Mouse (Mus musculus): Measurements from ENCODE around the gene Slc36a3. TPM values are rescaled to one million over a fixed set of nuclear protein-coding genes. Genes with fewer than 3 reads are reported as not detected.
"Not testable (repeated sequence)": the region's sequence is repeated elsewhere in the genome, so short reads cannot be mapped to it uniquely, and the experiment has no call there.

Gene Slc36a3
- polyA plus RNA-seq, 1 experiment from 2014 or later: not detected

GRCm38 (mm10) chr11:55097463-55098188, 53.9 kb downstream of the Slc36a3 start, which contains the start of gene Gm2a:
TSS of gene Gm2a (plus strand) at chr11:55098115.
- WGBS (ENCODE audit: insufficient replicate concordance): 1% methylated on average over 44 of the region's 45 CpGs
- ATAC-seq (ENCODE audit: low read depth): peak; percentile 93

GRCm38 (mm10) chr11:55096731-55097462, 54.6 kb downstream of the Slc36a3 start:
- WGBS (ENCODE audit: insufficient replicate concordance): 20% methylated on average over 11 of the region's 11 CpGs
- peak overlapping the region; percentile 2; the same call in 1 of the 2 replicates for H3K9ac ChIP-seq (ENCODE audit: low read depth, low read length)
- ATAC-seq (ENCODE audit: low read depth): peak; percentile 22; the same call in 1 of the 2 replicates
- peak overlapping the region; percentile 73 for H3K4me2 ChIP-seq (ENCODE audit: low read depth, low read length)
- H3K4me3 ChIP-seq (ENCODE audit: low read depth, low read length): peak overlapping the region; percentile 44
- H3K27me3 ChIP-seq (ENCODE audit: control insufficient read depth, insufficient read depth, low read depth, low read length): no peaks in the 10 kb centered on the region
- peaks cover 18% of the 10 kb centered on the region for H3K4me1 ChIP-seq (ENCODE audit: control insufficient read depth, low read depth, low read length)
- no peaks in the 10 kb centered on the region for H3K36me3 ChIP-seq (ENCODE audit: control insufficient read depth, insufficient read depth)
- peak overlapping the region; percentile 68 for H3K27ac ChIP-seq (ENCODE audit: low read length)
- H3K9me3 ChIP-seq (replicated peaks; ENCODE audit: control insufficient read depth, low read length): no peaks in the 10 kb centered on the region

More at GRCm38 (mm10) chr11:55097463-55098188, 53.9 kb downstream of the Slc36a3 start, which contains the start of gene Gm2a:
- Histone ChIP-seq H3K27ac (ENCODE audit: low read length) (peak within 1 kb of the TSS; percentile 68), H3K9ac (ENCODE audit: low read depth, low read length) (peak within 1 kb of the TSS; percentile 59), H3K4me3 (ENCODE audit: low read depth, low read length) (peak within 1 kb of the TSS; percentile 66), H3K4me2 (ENCODE audit: low read depth, low read length) (peak within 1 kb of the TSS; percentile 73), H3K9me3 (replicated peaks; ENCODE audit: control insufficient read depth, low read length) (no peaks in the 10 kb centered on the region), H3K4me1 (ENCODE audit: control insufficient read depth, low read depth, low read length) (peaks cover 18% of the 10 kb centered on the region), H3K27me3 (ENCODE audit: control insufficient read depth, insufficient read depth, low read depth, low read length) (no peaks in the 10 kb centered on the region), H3K36me3 (ENCODE audit: control insufficient read depth, insufficient read depth) (no peaks in the 10 kb centered on the region)

- not testable (repeated sequence) for H3K9ac ChIP-seq (ENCODE audit: low read depth, low read length); H3K4me3 ChIP-seq (ENCODE audit: low read depth, low read length); H3K36me3 ChIP-seq (ENCODE audit: control insufficient read depth, insufficient read depth); H3K27me3 ChIP-seq (ENCODE audit: control insufficient read depth, insufficient read depth, low read depth, low read length); H3K4me2 ChIP-seq (ENCODE audit: low read depth, low read length); ATAC-seq (ENCODE audit: low read depth); H3K9me3 ChIP-seq (replicated peaks; ENCODE audit: control insufficient read depth, low read length); H3K27ac ChIP-seq (ENCODE audit: low read length)
- WGBS (ENCODE audit: insufficient replicate concordance): 64% methylated on average over 4 of the region's 4 CpGs
- peaks cover 18% of the 10 kb centered on the region for H3K4me1 ChIP-seq (ENCODE audit: control insufficient read depth, low read depth, low read length)
These were observed 55.2 kb downstream of the Slc36a3 start for GRCm38 (mm10) chr11:55096296-55096695.

GRCm38 (mm10) chr11:55093096-55093495, 58.4 kb downstream of the Slc36a3 start:
- Histone ChIP-seq H3K27me3 (ENCODE audit: control insufficient read depth, insufficient read depth, low read depth, low read length) (no peaks in the 10 kb centered on the region), H3K4me2 (ENCODE audit: low read depth, low read length) (no peak overlapping the region), H3K4me1 (ENCODE audit: control insufficient read depth, low read depth, low read length) (peaks cover 10% of the 10 kb centered on the region), H3K9me3 (replicated peaks; ENCODE audit: control insufficient read depth, low read length) (no peaks in the 10 kb centered on the region), H3K27ac (ENCODE audit: low read length) (no peak overlapping the region), H3K9ac (ENCODE audit: low read depth, low read length) (no peak overlapping the region), H3K36me3 (ENCODE audit: control insufficient read depth, insufficient read depth) (no peaks in the 10 kb centered on the region), H3K4me3 (ENCODE audit: low read depth, low read length) (no peak overlapping the region)
- 70% methylated on average over 7 of the region's 7 CpGs for WGBS (ENCODE audit: insufficient replicate concordance)
- no peak for ATAC-seq (ENCODE audit: low read depth)

GRCm38 (mm10) chr11:55089892-55090291, 61.6 kb downstream of the Slc36a3 start:
- no peaks in the 10 kb centered on the region for H3K36me3 ChIP-seq (ENCODE audit: control insufficient read depth, insufficient read depth)
- no peaks in the 10 kb centered on the region for H3K4me1 ChIP-seq (ENCODE audit: control insufficient read depth, low read depth, low read length)
- no peak overlapping the region for H3K9ac ChIP-seq (ENCODE audit: low read depth, low read length)
- no peaks in the 10 kb centered on the region for H3K27me3 ChIP-seq (ENCODE audit: control insufficient read depth, insufficient read depth, low read depth, low read length)
- no peak overlapping the region for H3K27ac ChIP-seq (ENCODE audit: low read length)
- H3K9me3 ChIP-seq (replicated peaks; ENCODE audit: control insufficient read depth, low read length): no peaks in the 10 kb centered on the region
- ATAC-seq (ENCODE audit: low read depth): no peak
- no peak overlapping the region for H3K4me2 ChIP-seq (ENCODE audit: low read depth, low read length)
- no peak overlapping the region for H3K4me3 ChIP-seq (ENCODE audit: low read depth, low read length)
- 59% methylated on average over 2 of the region's 2 CpGs for WGBS (ENCODE audit: insufficient replicate concordance)

- Histone ChIP-seq H3K27me3 (ENCODE audit: control insufficient read depth, insufficient read depth, low read depth, low read length) (no peaks in the 10 kb centered on the region), H3K36me3 (ENCODE audit: control insufficient read depth, insufficient read depth) (no peaks in the 10 kb centered on the region), H3K9ac (ENCODE audit: low read depth, low read length) (no peak overlapping the region), H3K4me2 (ENCODE audit: low read depth, low read length) (no peak overlapping the region), H3K9me3 (replicated peaks; ENCODE audit: control insufficient read depth, low read length) (no peaks in the 10 kb centered on the region), H3K4me3 (ENCODE audit: low read depth, low read length) (no peak overlapping the region), H3K27ac (ENCODE audit: low read length) (no peak overlapping the region), H3K4me1 (ENCODE audit: control insufficient read depth, low read depth, low read length) (no peaks in the 10 kb centered on the region)
- WGBS (ENCODE audit: insufficient replicate concordance): 11% methylated on average over 10 of the region's 10 CpGs
- no peak for ATAC-seq (ENCODE audit: low read depth)
These were observed 64.5 kb downstream of the Slc36a3 start for GRCm38 (mm10) chr11:55087006-55087405.

- 44% methylated on average over 5 of the region's 5 CpGs for WGBS (ENCODE audit: insufficient replicate concordance)
These were observed 66.1 kb downstream of the Slc36a3 start for GRCm38 (mm10) chr11:55085396-55085795.

GRCm38 (mm10) chr11:55084629-55085028, 66.9 kb downstream of the Slc36a3 start:
- no peak overlapping the region for H3K27ac ChIP-seq (ENCODE audit: low read length)
- no peaks in the 10 kb centered on the region for H3K36me3 ChIP-seq (ENCODE audit: control insufficient read depth, insufficient read depth)
- 62% methylated on average over 4 of the region's 4 CpGs for WGBS (ENCODE audit: insufficient replicate concordance)
- ATAC-seq (ENCODE audit: low read depth): no peak
- no peak overlapping the region for H3K4me2 ChIP-seq (ENCODE audit: low read depth, low read length)
- H3K27me3 ChIP-seq (ENCODE audit: control insufficient read depth, insufficient read depth, low read depth, low read length): no peaks in the 10 kb centered on the region
- no peak overlapping the region for H3K9ac ChIP-seq (ENCODE audit: low read depth, low read length)
- no peaks in the 10 kb centered on the region for H3K9me3 ChIP-seq (replicated peaks; ENCODE audit: control insufficient read depth, low read length)
- H3K4me3 ChIP-seq (ENCODE audit: low read depth, low read length): no peak overlapping the region
- no peaks in the 10 kb centered on the region for H3K4me1 ChIP-seq (ENCODE audit: control insufficient read depth, low read depth, low read length)

More at GRCm38 (mm10) chr11:55085396-55085795, 66.1 kb downstream of the Slc36a3 start:
- Histone ChIP-seq H3K36me3 (ENCODE audit: control insufficient read depth, insufficient read depth) (no peaks in the 10 kb centered on the region), H3K27ac (ENCODE audit: low read length) (no peak overlapping the region), H3K9ac (ENCODE audit: low read depth, low read length) (no peak overlapping the region), H3K9me3 (replicated peaks; ENCODE audit: control insufficient read depth, low read length) (no peaks in the 10 kb centered on the region), H3K27me3 (ENCODE audit: control insufficient read depth, insufficient read depth, low read depth, low read length) (no peaks in the 10 kb centered on the region), H3K4me2 (ENCODE audit: low read depth, low read length) (no peak overlapping the region), H3K4me3 (ENCODE audit: low read depth, low read length) (no peak overlapping the region), H3K4me1 (ENCODE audit: control insufficient read depth, low read depth, low read length) (no peaks in the 10 kb centered on the region)
- ATAC-seq (ENCODE audit: low read depth): no peak

- no peak for ATAC-seq (ENCODE audit: low read depth)
- WGBS (ENCODE audit: insufficient replicate concordance): 70% methylated on average over 9 of the region's 9 CpGs
- Histone ChIP-seq H3K27ac (ENCODE audit: low read length) (no peak overlapping the region), H3K27me3 (ENCODE audit: control insufficient read depth, insufficient read depth, low read depth, low read length) (no peaks in the 10 kb centered on the region), H3K4me2 (ENCODE audit: low read depth, low read length) (no peak overlapping the region), H3K9me3 (replicated peaks; ENCODE audit: control insufficient read depth, low read length) (no peaks in the 10 kb centered on the region), H3K36me3 (ENCODE audit: control insufficient read depth, insufficient read depth) (no peaks in the 10 kb centered on the region), H3K4me3 (ENCODE audit: low read depth, low read length) (no peak overlapping the region), H3K9ac (ENCODE audit: low read depth, low read length) (no peak overlapping the region), H3K4me1 (ENCODE audit: control insufficient read depth, low read depth, low read length) (peaks cover 5% of the 10 kb centered on the region)
These were observed 70.3 kb downstream of the Slc36a3 start for GRCm38 (mm10) chr11:55081206-55081605.
